Mouse (Mus musculus) thymus, postnatal 4 days (tissue): Measurements from ENCODE around the gene Ttc5.
"Not testable (repeated sequence)": the region's sequence is repeated elsewhere in the genome, so short reads cannot be mapped to it uniquely, and the experiment has no call there.

Experiments used
- DNase-seq: peaks from one replicate; pipeline ENCODE4 v3.0.0; 2021

The Ttc5 gene

DNA sequence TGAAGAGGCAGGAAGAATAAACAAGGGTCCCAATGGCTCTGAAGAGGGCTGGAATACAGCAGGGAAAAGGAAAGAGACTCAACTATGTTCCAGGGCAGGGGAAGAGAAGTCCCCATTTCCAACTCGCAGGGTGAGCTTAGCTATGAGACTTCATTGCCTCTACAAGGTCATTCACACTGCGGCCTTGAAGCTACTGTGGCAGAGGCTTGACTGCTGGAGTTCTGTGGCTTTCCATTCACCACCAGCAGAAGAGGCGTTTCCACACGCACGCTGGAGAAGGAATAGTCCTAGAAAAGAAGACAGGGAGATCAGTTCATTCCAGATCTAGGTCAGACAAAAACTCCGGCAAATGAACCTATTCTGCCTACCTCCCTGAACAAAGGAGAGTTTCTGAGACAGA lies 19.6 kb downstream of the Ttc5 start:
- no peak for DNase-seq

DNA sequence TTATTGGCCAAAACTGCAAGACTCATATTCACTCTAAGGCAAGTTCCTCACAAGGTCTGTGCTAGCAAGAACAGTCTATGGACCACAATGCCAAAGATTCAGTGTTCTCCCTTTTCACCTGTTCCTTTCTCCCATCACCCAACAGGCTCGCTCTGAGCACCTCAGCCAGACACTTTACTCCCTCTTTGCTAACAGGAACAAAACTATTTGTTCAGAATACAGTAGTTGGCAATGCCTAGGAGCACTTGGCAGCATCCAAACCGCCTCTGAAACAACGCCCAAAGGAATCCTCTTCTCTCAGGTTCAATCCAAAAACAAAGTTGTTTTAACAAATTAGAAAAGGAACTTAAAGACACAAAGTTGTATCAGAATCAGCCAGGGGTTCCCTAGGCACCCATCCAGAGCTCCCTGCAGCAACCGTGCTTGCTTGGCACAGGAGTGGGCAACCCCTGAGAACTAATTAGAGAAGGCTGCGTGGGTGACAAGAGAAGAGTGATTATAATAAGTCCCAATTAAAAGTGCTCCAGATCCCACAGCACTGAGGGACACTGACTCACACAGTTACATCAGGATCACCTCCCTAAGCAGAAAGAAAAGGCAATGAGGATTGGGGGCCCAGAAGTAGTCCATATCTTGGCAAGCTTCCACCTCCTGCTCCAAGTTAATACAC lies 26.8 kb downstream of the Ttc5 start:
- no peak for DNase-seq

GRCm38 (mm10) chr14:50744994-50745393 lies 40.3 kb downstream of the Ttc5 start, which contains the start of gene Olfr749:
TSS of gene Olfr749 (minus strand) at chr14:50745094.
- DNase-seq: no peak

DNA sequence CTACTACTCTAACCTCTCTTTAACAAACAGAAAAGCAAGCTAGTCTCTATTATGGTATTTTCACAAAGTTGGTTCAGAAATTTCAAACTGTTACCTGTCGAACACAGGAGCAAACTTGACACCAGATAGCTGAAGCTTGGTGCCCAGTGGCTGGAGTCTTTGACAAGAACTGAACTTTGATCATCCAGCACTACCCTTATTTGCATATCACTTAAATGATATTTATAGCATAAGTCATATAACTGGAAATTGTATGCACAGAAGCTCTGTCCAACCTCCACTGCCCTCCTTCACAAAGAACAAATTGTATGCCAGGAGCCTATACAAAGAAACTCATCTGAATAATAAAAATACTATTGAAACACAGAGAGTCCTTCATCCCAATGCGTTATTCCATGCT lies 43.7 kb downstream of the Ttc5 start:
- no peak for DNase-seq

GRCm38 (mm10) chr14:50740334-50740733 lies 45.0 kb downstream of the Ttc5 start:
- no peak for DNase-seq

GRCm38 (mm10) chr14:50722371-50722770 lies 62.9 kb downstream of the Ttc5 start:
- not testable (repeated sequence) for DNase-seq

- DNase-seq: not testable (repeated sequence)
These were observed 65.4 kb downstream of the Ttc5 start for GRCm38 (mm10) chr14:50719875-50720274.
